ENCODE assay signal across 8 mouse cellular contexts in the genomic region with DNA sequence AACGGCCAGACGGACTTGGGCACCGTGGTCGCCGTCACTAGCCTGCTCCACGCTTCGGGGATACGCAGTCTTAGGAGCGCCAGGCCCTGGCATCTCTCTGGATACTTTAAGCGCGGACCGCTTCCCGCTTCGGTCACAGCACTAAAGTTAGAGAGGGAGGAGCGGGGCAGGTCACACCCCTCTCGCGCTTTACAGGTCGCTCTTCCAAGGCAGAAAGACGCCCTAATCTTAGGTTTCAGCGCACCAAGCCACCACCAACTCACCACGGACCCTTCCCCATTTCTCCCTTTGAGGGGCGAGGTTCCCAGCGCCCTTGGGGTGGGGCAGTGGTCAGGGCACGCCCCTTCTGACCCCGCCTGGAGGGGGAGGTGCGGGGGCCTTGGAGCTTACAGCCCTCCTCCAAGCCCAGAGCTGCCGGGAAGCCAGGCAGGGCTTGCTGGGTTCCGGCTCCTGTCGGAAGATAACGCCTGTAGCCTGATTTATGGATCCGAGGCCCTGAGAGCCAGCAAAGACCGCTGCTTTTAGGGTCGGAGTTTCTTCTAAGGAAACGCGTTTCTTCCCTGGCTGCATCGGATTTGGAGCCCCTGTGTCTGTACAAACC. TPM values are rescaled to one million over a fixed set of nuclear protein-coding genes. Genes with fewer than 3 reads are reported as not detected.
DNase-seq lines count a peak whose midpoint lies in the region; ATAC-seq and TF ChIP-seq lines count a peak whose summit lies in the region.

No protein-coding gene starts in this region.

- H3K27me3 ChIP-seq in kidney, postnatal 0 days (ENCODE audit: insufficient read depth, low read length), result peaks cover 96% of the 10 kb centered on the region
- H3K27me3 ChIP-seq in neural tube, embryonic 15.5 days (replicated peaks), result peaks cover 61% of the 10 kb centered on the region
- H3K27me3 ChIP-seq in thymus, adult 2 months (ENCODE audit: control insufficient read depth, insufficient read depth, low read length), result peaks cover 10% of the 10 kb centered on the region; the same call in 1 of the 2 replicates

- H3K9me3 ChIP-seq in kidney, postnatal 0 days (replicated peaks; ENCODE audit: low read length), result no peaks in the 10 kb centered on the region
- H3K9me3 ChIP-seq in neural tube, embryonic 15.5 days (replicated peaks), result no peaks in the 10 kb centered on the region

- DNase-seq in kidney, postnatal 0 days (ENCODE audit: low spot score), result no peak
- DNase-seq in kidney, adult 8-10 months, result no peak
- peak; percentile 32 for DNase-seq in liver
- DNase-seq in thymus, adult 2 months, result no peak
- no peak for DNase-seq in thymus, adult 18-20 months
- DNase-seq in cerebellum, postnatal 14 days, result no peak

- TF ChIP-seq POLR2A in embryonic fibroblast, embryonic 13.5 days (IDR thresholded peaks at IDR 0.05; ENCODE audit: low read depth, low read length), result no peak
- TF ChIP-seq POLR2A in thymus, adult 2 months (IDR thresholded peaks at IDR 0.05; ENCODE audit: control insufficient read depth, extremely low read depth, insufficient read depth, low read length, poor library complexity), result no peak

- H3K9ac ChIP-seq in kidney, postnatal 0 days (ENCODE audit: low read depth, low read length), result no peak overlapping the region
- peak overlapping the region; percentile 18; the same call in 1 of the 2 replicates for H3K9ac ChIP-seq in neural tube, embryonic 15.5 days (replicated peaks)

- WGBS in kidney, postnatal 0 days, result 2% methylated on average over 36 of the region's 36 CpGs
- 4% methylated on average over 36 of the region's 36 CpGs for WGBS in neural tube, embryonic 15.5 days
- 4% methylated on average over 36 of the region's 36 CpGs for WGBS in thymus, adult 2 months

- no peak overlapping the region for H3K27ac ChIP-seq in kidney, postnatal 0 days
- no peak overlapping the region for H3K27ac ChIP-seq in embryonic fibroblast, embryonic 13.5 days (ENCODE audit: insufficient read depth, low read length)
- H3K27ac ChIP-seq in neural tube, embryonic 15.5 days (replicated peaks), result peak overlapping the region; percentile 24
- H3K27ac ChIP-seq in thymus, adult 2 months (ENCODE audit: control insufficient read depth, insufficient read depth, low read length), result no peak overlapping the region

- no peak for TF ChIP-seq CTCF in kidney, postnatal 0 days (IDR thresholded peaks at IDR 0.05; ENCODE audit: low read depth)
- TF ChIP-seq CTCF in embryonic fibroblast, embryonic 13.5 days (IDR thresholded peaks at IDR 0.05; ENCODE audit: borderline replicate concordance, insufficient read depth, low read length), result no peak
- TF ChIP-seq CTCF in thymus, adult 2 months (IDR thresholded peaks at IDR 0.05; ENCODE audit: borderline replicate concordance, control insufficient read depth, extremely low read depth, insufficient read depth, low read length, poor library complexity), result no peak

- no peaks in the 10 kb centered on the region for H3K36me3 ChIP-seq in kidney, postnatal 0 days (ENCODE audit: insufficient read depth, low read length)
- no peaks in the 10 kb centered on the region for H3K36me3 ChIP-seq in neural tube, embryonic 15.5 days
- H3K36me3 ChIP-seq in thymus, adult 2 months (ENCODE audit: control insufficient read depth, insufficient read depth, low read length), result no peaks in the 10 kb centered on the region

- no peak for ATAC-seq in kidney, postnatal 0 days (replicated peaks; ENCODE audit: low FRiP score, low read depth)
- ATAC-seq in neural tube, embryonic 15.5 days (ENCODE audit: low FRiP score), result no peak

- peak overlapping the region; percentile 38 for H3K4me3 ChIP-seq in kidney, postnatal 0 days (replicated peaks; ENCODE audit: low read depth, low read length)
- peak overlapping the region; percentile 31 for H3K4me3 ChIP-seq in embryonic fibroblast, embryonic 13.5 days (ENCODE audit: insufficient read depth, low read length)
- H3K4me3 ChIP-seq in neural tube, embryonic 15.5 days (replicated peaks), result peak overlapping the region; percentile 49
- no peak overlapping the region for H3K4me3 ChIP-seq in thymus, adult 2 months (ENCODE audit: control insufficient read depth, insufficient read depth, low read length)

- peaks cover 34% of the 10 kb centered on the region; the same call in 1 of the 2 replicates for H3K4me1 ChIP-seq in kidney, postnatal 0 days (replicated peaks; ENCODE audit: insufficient read depth, low read length)
- H3K4me1 ChIP-seq in embryonic fibroblast, embryonic 13.5 days (ENCODE audit: control insufficient read depth, insufficient read depth, low read length), result peaks cover 2% of the 10 kb centered on the region; the same call in 1 of the 2 replicates
- H3K4me1 ChIP-seq in neural tube, embryonic 15.5 days, result peaks cover 84% of the 10 kb centered on the region
- H3K4me1 ChIP-seq in thymus, adult 2 months (replicated peaks; ENCODE audit: control insufficient read depth, insufficient read depth, low read length), result peaks cover 6% of the 10 kb centered on the region; the same call in 1 of the 2 replicates

- peak overlapping the region; percentile 66 for H3K4me2 ChIP-seq in kidney, postnatal 0 days (ENCODE audit: low read length)
- H3K4me2 ChIP-seq in neural tube, embryonic 15.5 days, result peak overlapping the region; percentile 85

RNA-seq across cellular contexts. Expression of a gene that starts 3.8 kb away (rescaled TPM):
- not detected in 2 replicates for polyA plus RNA-seq in kidney, postnatal 0 days (2015; fragmentation: Nextera tagmentation; extraction: Ambion mirVana)
- not detected in 2 replicates for polyA plus RNA-seq in embryonic fibroblast, embryonic 13.5 days (2011; ENCODE audit: insufficient read length, low read depth, missing spikeins)
- 21.7 and 30.5 TPM in 2 replicates for polyA plus RNA-seq in neural tube, embryonic 15.5 days (2015; fragmentation: Nextera tagmentation; extraction: Ambion mirVana)
- 0.13 and 0.18 TPM in 2 replicates for polyA plus RNA-seq in thymus, adult 2 months (2012; rRNA removed)

Comparison
In these comparisons a context has a peak if more than half of its experiments do, and no peak if none do; other contexts are left out.
1. RNA of a gene that starts 3.8 kb away (polyA plus RNA-seq): 21.7 to 30.5 TPM in neural tube, embryonic 15.5 days; not detected in embryonic fibroblast, embryonic 13.5 days, 0.13 to 0.18 TPM in thymus, adult 2 months and not detected in kidney, postnatal 0 days; every median in the first group is over 10 times any median in the second.